Mouse (Mus musculus) limb, embryonic 15.5 days (tissue): ENCODE data around the gene Sh3pxd2b. TPM values are rescaled to one million over a fixed set of nuclear protein-coding genes. Genes with fewer than 3 reads are reported as not detected.

Source experiments
- ATAC-seq: fragments of 200-750 bp; cut with Nextera tagmentation; 2 replicates; pipeline ENCODE4 v1.8.0; 2017; ENCODE audit warnings: low read depth, moderate TSS enrichment; ENCODE audit not compliant: insufficient number of reproducible peaks, low FRiP score, low TSS enrichment
- H3K27ac ChIP-seq: fragments of 300-500 bp; sonication (generic); 2 replicates; pipeline ENCODE4 v1.5.1; 2015; ENCODE audit warnings: moderate library complexity, mild to moderate bottlenecking, inconsistent platforms
- H3K27me3 ChIP-seq: fragments of 300-500 bp; sonication (generic); 2 replicates; pipeline ENCODE4 v1.6.1; 2015; ENCODE audit warnings: inconsistent platforms
- H3K36me3 ChIP-seq: fragments of 300-500 bp; sonication (generic); 2 replicates; pipeline ENCODE4 v1.6.1; 2015; ENCODE audit warnings: inconsistent platforms
- H3K4me1 ChIP-seq: fragments of 300-500 bp; sonication (generic); 2 replicates; pipeline ENCODE4 v1.6.1; 2015; ENCODE audit warnings: inconsistent platforms
- H3K4me2 ChIP-seq: fragments of 300-500 bp; sonication (generic); 2 replicates; pipeline ENCODE4 v1.6.1; 2015; ENCODE audit warnings: mild to moderate bottlenecking, inconsistent platforms
- H3K4me3 ChIP-seq: fragments of 300-500 bp; sonication (generic); 2 replicates; pipeline ENCODE4 v1.5.1; 2015; ENCODE audit warnings: mild to moderate bottlenecking, inconsistent platforms
- H3K9ac ChIP-seq: fragments of 300-500 bp; sonication (generic); 2 replicates; pipeline ENCODE4 v1.6.1; 2015; ENCODE audit warnings: inconsistent platforms
- H3K9me3 ChIP-seq: fragments of 300-500 bp; sonication (generic); 2 replicates; pipeline ENCODE4 v1.6.1; 2016; ENCODE audit warnings: inconsistent platforms
- WGBS: fragments of 180-500 bp; shearing (Covaris S2); methylation state at CpG from one replicate; pipeline ENCODE4 v1.1.7; 2015; 5-methylcytosine and 5-hydroxymethylcytosine counted together
- polyA plus RNA-seq: library from polyadenylated mRNA; unstranded; fragments of >200 nt; fragmentation: Nextera tagmentation; extraction: Ambion mirVana; gene quantifications from 2 replicates; pipeline ENCODE4 v1.2.1, GENCODE M21; 2015

Sh3pxd2b gene
- polyA plus RNA-seq, 1 experiment from 2014 or later = 28.6 TPM

DNA sequence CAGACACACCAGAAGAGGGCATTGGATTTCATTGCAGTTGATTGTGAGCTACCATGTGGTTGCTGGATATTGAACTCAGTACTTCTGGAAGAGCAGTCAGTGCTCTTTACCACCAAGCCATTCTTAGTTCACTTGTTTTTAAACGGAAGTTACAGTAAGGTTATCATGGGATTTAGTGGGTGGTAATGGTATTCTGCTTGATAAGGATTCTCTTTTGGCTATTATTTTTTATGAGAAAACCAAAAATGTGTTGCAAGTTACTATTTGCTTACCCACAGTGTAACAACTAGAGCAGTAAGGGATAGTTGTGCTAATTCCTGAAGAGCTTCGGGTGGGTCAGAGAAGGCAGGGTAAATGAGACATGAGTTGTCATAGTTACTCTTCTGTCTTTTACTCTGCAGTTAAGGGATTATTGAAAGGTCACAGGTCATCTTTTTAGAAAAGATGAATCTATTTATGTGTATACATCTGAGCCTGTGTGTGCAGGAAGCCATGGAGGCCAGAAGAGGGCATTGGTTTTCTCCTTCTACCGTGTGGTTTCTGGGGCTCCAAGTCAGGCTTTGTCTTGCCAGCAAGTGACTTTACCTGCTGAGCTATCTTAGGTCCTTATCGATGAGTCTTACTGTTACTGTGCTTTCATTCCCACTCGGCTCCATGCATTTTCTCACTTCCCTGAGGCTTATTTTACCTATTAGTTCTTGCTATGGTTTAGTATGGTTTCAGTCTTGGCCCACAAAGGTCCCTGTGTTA, 128.0 kb downstream of the Sh3pxd2b start:
- no peak for ATAC-seq
- no peak overlapping the region for H3K9ac ChIP-seq
- no peaks in the 10 kb centered on the region; the same call in 1 of the 2 replicates for H3K4me1 ChIP-seq
- no peak overlapping the region for H3K4me3 ChIP-seq
- no peaks in the 10 kb centered on the region for H3K9me3 ChIP-seq
- no peak overlapping the region for H3K4me2 ChIP-seq
- H3K36me3 ChIP-seq = no peaks in the 10 kb centered on the region
- no peaks in the 10 kb centered on the region for H3K27me3 ChIP-seq
- 76% methylated on average over 5 of the region's 5 CpGs for WGBS
- no peak overlapping the region for H3K27ac ChIP-seq

Other genes starting within 250 kb of the Sh3pxd2b start
- 0.31 and 0.55 TPM in 2 replicates for gene Il9r, start 147.5 kb upstream of the Sh3pxd2b start, polyA plus RNA-seq
- 45.6 and 48.1 TPM in 2 replicates for gene Snrnp25, start 142.4 kb upstream of the Sh3pxd2b start, polyA plus RNA-seq
- 83.7 and 87.5 TPM in 2 replicates for gene Rhbdf1, start 125.5 kb upstream of the Sh3pxd2b start, polyA plus RNA-seq
- gene Mpg, start 121.3 kb upstream of the Sh3pxd2b start, polyA plus RNA-seq = 39.4 and 40.0 TPM in 2 replicates
- 34.7 and 41.8 TPM in 2 replicates for gene Nprl3, start 80.1 kb upstream of the Sh3pxd2b start, polyA plus RNA-seq
- gene Hba-x, start 71.4 kb upstream of the Sh3pxd2b start, polyA plus RNA-seq = 54.8 and 106 TPM in 2 replicates
- gene Hba-a1, start 64.3 kb upstream of the Sh3pxd2b start, polyA plus RNA-seq = 6,189 and 6,336 TPM in 2 replicates
- 1.1 TPM in 2 replicates for gene Hbq1b, start 60.9 kb upstream of the Sh3pxd2b start, polyA plus RNA-seq
- 16,413 and 16,715 TPM in 2 replicates for gene Hba-a2, start 51.3 kb upstream of the Sh3pxd2b start, polyA plus RNA-seq
- gene Hbq1a, start 47.8 kb upstream of the Sh3pxd2b start, polyA plus RNA-seq = 0.78 and 0.79 TPM in 2 replicates
- 90.6 and 97.1 TPM in 2 replicates for gene Ubtd2, start 107.5 kb downstream of the Sh3pxd2b start, polyA plus RNA-seq
- not detected in 2 replicates for gene Efcab9, start 184.3 kb downstream of the Sh3pxd2b start, polyA plus RNA-seq
- gene Stk10, start 185.5 kb downstream of the Sh3pxd2b start, polyA plus RNA-seq = 3.5 and 4.1 TPM in 2 replicates